Mouse (Mus musculus) kidney, embryonic 15.5 days (tissue): ENCODE results near the gene Sectm1a. TPM values are rescaled to one million over a fixed set of nuclear protein-coding genes. Genes with fewer than 3 reads are reported as not detected.
A peak's percentile ranks its signal among the peaks of the same experiment; 100 is the strongest.
"Not testable (repeated sequence)": the region's sequence is repeated elsewhere in the genome, so short reads cannot be mapped to it uniquely, and the experiment has no call there.

ENCODE experiments used
- ATAC-seq: fragments of 200-750 bp; cut with Nextera tagmentation; replicated peaks from 2 replicates; pipeline ENCODE4 v1.8.0; 2017; ENCODE audit warnings: moderate TSS enrichment; ENCODE audit not compliant: low FRiP score
- H3K27ac ChIP-seq: fragments of 300-500 bp; sonication (generic); 2 replicates; pipeline ENCODE4 v1.5.1; 2015; ENCODE audit warnings: mild to moderate bottlenecking, inconsistent platforms
- H3K27me3 ChIP-seq: fragments of 300-500 bp; sonication (generic); 2 replicates; pipeline ENCODE4 v1.6.1; 2015; ENCODE audit warnings: inconsistent platforms
- H3K36me3 ChIP-seq: fragments of 300-500 bp; sonication (generic); 2 replicates; pipeline ENCODE4 v1.6.1; 2015; ENCODE audit warnings: inconsistent platforms
- H3K4me1 ChIP-seq: fragments of 300-500 bp; sonication (generic); 2 replicates; pipeline ENCODE4 v1.6.1; 2015; ENCODE audit warnings: inconsistent platforms
- H3K4me2 ChIP-seq: fragments of 300-500 bp; sonication (generic); 2 replicates; pipeline ENCODE4 v1.6.1; 2015; ENCODE audit warnings: moderate library complexity, mild to moderate bottlenecking, inconsistent platforms
- H3K4me3 ChIP-seq: fragments of 300-500 bp; sonication (generic); replicated peaks from 2 replicates; pipeline ENCODE4 v1.5.1; 2015; ENCODE audit warnings: mild to moderate bottlenecking, inconsistent platforms
- H3K9ac ChIP-seq: fragments of 300-500 bp; sonication (generic); 2 replicates; pipeline ENCODE4 v1.6.1; 2015; ENCODE audit warnings: mild to moderate bottlenecking, inconsistent platforms
- H3K9me3 ChIP-seq: fragments of 300-500 bp; sonication (generic); replicated peaks from 2 replicates; pipeline ENCODE4 v1.6.1; 2016; ENCODE audit warnings: inconsistent platforms
- WGBS: fragments of 180-500 bp; shearing (Covaris S2); methylation state at CpG from one replicate; pipeline ENCODE4 v1.1.7; 2015; ENCODE audit warnings: mixed read lengths; 5-methylcytosine and 5-hydroxymethylcytosine counted together
- polyA plus RNA-seq: library from polyadenylated mRNA; unstranded; fragments of >200 nt; fragmentation: Nextera tagmentation; extraction: Ambion mirVana; gene quantifications from 2 replicates; pipeline ENCODE4 v1.2.1, GENCODE M21; 2015

Sectm1a gene
- polyA plus RNA-seq, 1 experiment from 2014 or later: 0.34 TPM

DNA sequence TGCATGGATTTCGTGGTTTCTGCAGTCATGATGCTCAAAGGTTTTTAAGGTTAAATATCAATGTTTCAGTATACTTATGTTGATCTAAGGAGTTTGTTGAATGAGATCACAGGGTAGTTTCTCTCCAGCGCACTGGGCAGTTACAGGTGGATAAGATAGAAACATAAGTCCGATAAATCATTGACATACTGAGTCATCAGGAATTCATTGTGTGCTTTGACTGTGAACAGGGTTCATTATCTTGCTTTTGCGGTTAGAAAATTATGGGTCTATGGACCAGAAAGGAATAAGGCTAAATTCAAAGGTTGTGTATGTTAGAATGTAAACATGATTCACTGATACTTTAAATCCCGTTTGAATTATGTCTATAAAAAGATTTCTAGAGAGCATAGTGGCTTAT lies 4.2 kb upstream of the Sectm1a start:
- Histone ChIP-seq H3K9me3 (no peaks in the 10 kb centered on the region), H3K4me3 (no peak overlapping the region), H3K9ac (no peak overlapping the region), H3K36me3 (no peaks in the 10 kb centered on the region), H3K4me2 (no peak overlapping the region), H3K27me3 (no peaks in the 10 kb centered on the region), H3K27ac (no peak overlapping the region), H3K4me1 (peaks cover 10% of the 10 kb centered on the region; the same call in 1 of the 2 replicates)
- 71% methylated on average over 5 of the region's 5 CpGs for WGBS
- no peak for ATAC-seq

DNA sequence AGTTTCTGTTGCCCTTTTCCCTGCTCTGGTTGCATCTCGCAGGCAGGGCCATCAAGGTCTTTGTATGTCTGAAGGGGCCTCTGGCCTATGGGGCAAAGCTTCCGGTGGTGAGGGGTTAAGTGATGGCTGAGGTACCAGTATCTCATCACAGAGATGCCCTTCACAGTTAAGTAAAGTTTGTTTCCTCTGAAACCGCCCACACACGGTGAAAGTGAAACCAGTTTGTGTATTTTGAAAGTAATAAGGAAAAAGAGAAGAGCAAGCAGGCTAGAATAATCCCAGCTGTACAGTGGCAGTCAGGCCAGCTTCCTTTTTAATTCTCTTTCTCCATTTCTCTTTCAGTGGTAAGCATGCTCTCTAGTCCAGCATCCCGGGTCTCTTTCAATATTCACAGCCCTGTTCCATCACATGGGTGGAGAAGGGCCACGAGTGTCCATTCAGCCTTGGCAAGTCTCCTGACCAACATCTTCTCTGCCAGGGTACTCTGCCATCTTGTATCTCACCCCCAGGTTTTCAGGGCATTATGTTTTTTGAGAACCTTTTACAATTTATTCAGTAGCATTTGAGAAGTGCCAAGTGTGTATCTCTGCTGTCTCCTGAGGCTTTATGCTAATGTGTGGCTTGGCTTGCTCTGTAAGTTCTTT lies 2.0 kb upstream of the Sectm1a start:
- ATAC-seq: no peak
- peak overlapping the region; percentile 9; the same call in 1 of the 2 replicates for H3K27ac ChIP-seq
- no peak overlapping the region for H3K4me2 ChIP-seq
- whole genome bisulfite sequencing: 49% methylated on average over 6 of the region's 6 CpGs
- no peaks in the 10 kb centered on the region for H3K27me3 ChIP-seq
- no peaks in the 10 kb centered on the region for H3K36me3 ChIP-seq
- no peak overlapping the region for H3K9ac ChIP-seq
- H3K4me3 ChIP-seq: no peak overlapping the region
- peaks cover 10% of the 10 kb centered on the region; the same call in 1 of the 2 replicates for H3K4me1 ChIP-seq
- no peaks in the 10 kb centered on the region for H3K9me3 ChIP-seq

DNA sequence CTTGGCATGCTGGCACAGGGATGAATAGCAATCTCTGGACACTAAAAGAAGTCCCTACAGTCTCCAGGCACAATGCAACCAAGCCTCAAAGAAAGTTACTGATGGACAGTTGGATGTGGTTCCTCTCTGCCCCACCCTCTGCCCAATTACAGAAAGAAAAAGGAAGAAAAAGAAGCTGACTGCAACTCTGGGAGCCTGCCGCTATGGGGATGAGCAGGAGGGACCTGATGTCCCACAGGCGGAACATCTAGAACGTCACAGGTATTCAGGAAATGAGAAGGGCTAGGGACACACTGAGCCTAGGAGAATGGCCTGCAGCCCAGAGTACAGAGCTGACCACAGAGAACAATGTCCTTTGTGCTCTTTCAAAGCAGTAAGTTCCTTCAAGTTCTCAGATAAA lies 1.2 kb upstream of the Sectm1a start:
- no peaks in the 10 kb centered on the region for H3K9me3 ChIP-seq
- H3K4me1 ChIP-seq: peaks cover 10% of the 10 kb centered on the region; the same call in 1 of the 2 replicates
- no peak overlapping the region for H3K27ac ChIP-seq
- no peak overlapping the region for H3K4me3 ChIP-seq
- 80% methylated on average over 3 of the region's 3 CpGs for WGBS
- no peaks in the 10 kb centered on the region for H3K36me3 ChIP-seq
- no peak for ATAC-seq
- no peak overlapping the region for H3K4me2 ChIP-seq
- no peak overlapping the region for H3K9ac ChIP-seq
- H3K27me3 ChIP-seq: no peaks in the 10 kb centered on the region

DNA sequence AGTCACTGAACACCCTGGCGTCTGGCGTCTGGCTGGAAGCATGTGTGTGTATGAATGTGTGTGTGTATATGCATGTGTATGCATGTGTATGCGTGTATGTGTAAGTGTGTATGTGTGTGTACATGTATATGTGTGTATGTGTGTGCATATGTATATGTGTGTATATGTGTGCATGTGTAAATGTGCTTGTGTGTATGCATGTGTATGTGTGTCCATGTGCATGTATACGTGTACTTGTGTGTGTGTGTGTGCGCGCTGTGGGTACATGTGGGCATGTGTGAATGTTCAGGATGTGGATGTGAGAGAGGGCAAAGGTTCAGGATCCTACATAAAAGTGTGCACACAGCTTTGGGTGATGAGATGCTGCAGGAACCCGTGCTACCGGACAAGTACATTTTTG lies 690 bp downstream of the Sectm1a start:
- 93% methylated on average over 8 of the region's 8 CpGs for WGBS
- H3K9me3 ChIP-seq: no peaks in the 10 kb centered on the region
- no peak overlapping the region for H3K4me2 ChIP-seq
- no peak for ATAC-seq
- no peak overlapping the region for H3K4me3 ChIP-seq
- no peak overlapping the region for H3K27ac ChIP-seq
- no peaks in the 10 kb centered on the region for H3K27me3 ChIP-seq
- H3K36me3 ChIP-seq: no peaks in the 10 kb centered on the region
- H3K9ac ChIP-seq: no peak overlapping the region
- peaks cover 10% of the 10 kb centered on the region; the same call in 1 of the 2 replicates for H3K4me1 ChIP-seq

DNA sequence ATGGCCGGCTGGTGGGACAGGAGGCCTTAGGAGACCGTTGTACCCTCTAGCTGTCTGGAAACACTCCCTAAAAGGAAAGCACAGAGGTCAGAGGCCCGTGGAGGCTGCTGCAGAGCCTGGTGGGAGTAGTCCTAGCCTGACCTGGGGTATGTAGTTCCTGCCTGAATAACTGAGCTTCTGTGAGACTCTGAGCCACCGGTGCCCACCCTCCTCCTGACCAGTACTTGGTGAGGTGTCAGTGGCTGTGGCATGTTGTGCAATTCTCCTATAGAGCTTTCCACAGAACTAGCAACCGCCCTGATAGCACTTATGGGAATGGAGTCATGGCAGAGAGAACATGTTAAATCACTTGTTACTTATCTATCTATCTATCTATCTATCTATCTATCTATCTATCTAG lies 5.4 kb downstream of the Sectm1a start:
- Histone ChIP-seq H3K9ac (no peak overlapping the region), H3K4me3 (no peak overlapping the region), H3K9me3 (no peaks in the 10 kb centered on the region), H3K4me2 (no peak overlapping the region), H3K27ac (no peak overlapping the region), H3K36me3 (no peaks in the 10 kb centered on the region), H3K27me3 (no peaks in the 10 kb centered on the region), H3K4me1 (no peaks in the 10 kb centered on the region)
- ATAC-seq: no peak
- 62% methylated on average over 5 of the region's 5 CpGs for WGBS

DNA sequence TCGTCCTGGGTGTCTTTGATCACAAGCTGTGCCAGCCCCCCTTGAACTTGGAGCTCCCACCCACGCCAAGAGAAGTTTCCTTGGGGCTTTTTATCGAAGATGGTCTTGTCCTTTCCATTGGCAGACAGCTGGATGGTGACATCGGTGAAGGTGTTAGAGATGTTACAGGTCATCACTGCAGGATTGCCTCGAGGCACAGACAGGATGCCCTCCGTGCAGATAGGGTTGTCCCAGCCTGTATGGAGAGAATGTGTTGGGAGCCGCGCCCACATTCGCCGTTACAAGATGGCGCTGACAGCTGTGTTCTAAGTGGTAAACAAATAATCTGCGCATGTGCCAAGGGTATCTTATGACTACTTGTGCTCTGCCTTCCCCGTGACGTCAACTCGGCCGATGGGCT lies 11.4 kb downstream of the Sectm1a start:
- H3K27ac ChIP-seq, H3K9me3 ChIP-seq, H3K4me3 ChIP-seq, H3K4me1 ChIP-seq, ATAC-seq, H3K27me3 ChIP-seq, H3K9ac ChIP-seq, H3K36me3 ChIP-seq, H3K4me2 ChIP-seq: not testable (repeated sequence)
- WGBS: 93% methylated on average over 12 of the region's 16 CpGs

DNA sequence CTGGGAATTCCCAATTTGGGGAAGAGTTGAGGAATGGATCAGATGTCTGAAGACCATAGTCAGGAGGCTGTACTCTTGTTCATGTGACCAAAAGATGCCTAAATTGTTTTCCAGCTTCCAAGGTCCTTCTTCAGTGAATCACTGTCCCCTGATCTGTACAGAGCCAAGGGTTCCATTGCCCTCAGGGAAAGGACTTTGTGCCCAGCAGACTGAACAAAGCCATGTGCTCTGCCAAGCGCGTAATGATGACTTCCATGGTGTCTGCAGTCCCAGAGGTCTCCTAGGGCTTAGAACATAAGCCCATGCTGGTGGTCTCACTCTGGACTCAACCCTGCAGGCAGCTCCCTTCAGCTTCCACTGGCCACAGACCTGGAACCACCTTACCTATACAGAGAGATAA lies 13.1 kb downstream of the Sectm1a start:
- Histone ChIP-seq H3K9ac (no peak overlapping the region), H3K36me3 (no peaks in the 10 kb centered on the region), H3K9me3 (no peaks in the 10 kb centered on the region), H3K27me3 (no peaks in the 10 kb centered on the region), H3K27ac (no peak overlapping the region), H3K4me3 (no peak overlapping the region), H3K4me2 (no peak overlapping the region), H3K4me1 (no peaks in the 10 kb centered on the region)
- no peak for ATAC-seq
- WGBS: 95% methylated on average over 2 of the region's 2 CpGs

DNA sequence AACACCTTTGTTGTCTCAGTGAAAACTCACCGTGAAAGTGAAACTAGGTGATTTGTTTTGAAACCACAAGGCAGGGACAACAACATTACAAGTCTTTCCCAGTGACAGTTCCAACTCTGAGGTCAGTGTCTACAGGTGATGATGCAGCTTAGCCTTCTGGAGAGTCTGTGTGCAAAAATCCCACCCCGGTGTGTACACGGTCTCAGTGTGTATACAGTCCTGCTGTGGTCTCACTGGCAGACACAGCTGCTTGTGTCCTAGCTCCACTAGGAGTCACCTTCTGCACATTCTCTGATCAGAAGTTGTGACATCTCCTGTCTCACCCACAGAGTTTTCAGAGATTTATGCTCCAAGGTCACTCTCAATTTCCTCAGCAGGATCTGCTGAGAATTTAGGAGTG lies 16.8 kb downstream of the Sectm1a start:
- Histone ChIP-seq H3K4me1 (no peaks in the 10 kb centered on the region), H3K36me3 (no peaks in the 10 kb centered on the region), H3K4me3 (no peak overlapping the region), H3K9ac (no peak overlapping the region), H3K27me3 (no peaks in the 10 kb centered on the region), H3K4me2 (no peak overlapping the region), H3K9me3 (no peaks in the 10 kb centered on the region), H3K27ac (no peak overlapping the region)
- WGBS: 70% methylated on average over 3 of the region's 3 CpGs
- ATAC-seq: no peak

DNA sequence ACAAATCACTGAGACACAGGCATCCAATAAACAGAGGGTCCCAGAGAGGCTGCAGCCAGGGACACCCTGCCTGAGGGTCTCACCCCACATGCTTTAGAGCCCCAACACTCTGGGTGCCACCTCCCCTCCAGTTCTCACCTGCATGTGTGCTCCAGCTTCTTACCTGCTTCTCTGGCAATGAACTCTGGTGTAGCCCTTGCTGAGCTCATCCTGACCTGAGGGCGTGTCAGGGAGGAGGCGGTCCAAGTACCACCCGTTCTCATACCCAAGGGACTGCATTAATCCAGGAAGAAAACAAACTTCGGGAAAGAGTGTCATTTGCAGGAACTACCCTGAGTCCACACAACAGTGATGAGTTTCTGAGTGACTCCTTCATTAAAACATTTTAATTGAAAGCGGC lies 17.6 kb downstream of the Sectm1a start, which contains the start of gene Sectm1b:
Sectm1b (minus strand) TSS at position 191 of the 400 bp plus-strand sequence.
- H3K9ac ChIP-seq: no peak within 1 kb of the TSS
- H3K4me2 ChIP-seq: no peak within 1 kb of the TSS
- no peaks in the 10 kb centered on the region for H3K4me1 ChIP-seq
- no peaks in the 10 kb centered on the region for H3K36me3 ChIP-seq
- H3K27me3 ChIP-seq: no peaks in the 10 kb centered on the region
- H3K4me3 ChIP-seq: no peak within 1 kb of the TSS
- WGBS: 74% methylated on average over 5 of the region's 5 CpGs
- no peak for ATAC-seq
- no peak within 1 kb of the TSS for H3K27ac ChIP-seq
- H3K9me3 ChIP-seq: no peaks in the 10 kb centered on the region

DNA sequence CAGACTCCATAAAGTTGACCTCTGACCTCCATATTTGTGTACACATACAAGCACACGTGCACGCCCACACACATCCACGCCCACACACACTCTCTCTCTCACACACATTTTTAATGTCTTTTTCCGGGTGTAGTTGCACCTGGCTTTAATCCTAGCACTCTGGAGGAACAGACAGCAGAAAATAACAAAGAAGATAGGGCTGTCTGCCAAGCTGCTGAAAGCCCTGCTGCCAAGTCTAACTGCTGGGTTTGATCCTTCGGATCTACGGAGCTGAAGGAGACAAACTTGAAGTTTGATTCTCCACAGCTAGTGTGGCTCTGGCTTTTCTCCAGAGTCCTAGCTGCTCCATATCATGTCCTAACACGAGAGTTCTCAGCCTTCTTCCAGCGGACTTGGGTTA lies 19.4 kb downstream of the Sectm1a start:
- H3K4me2 ChIP-seq: no peak overlapping the region
- no peak overlapping the region for H3K9ac ChIP-seq
- no peak overlapping the region for H3K4me3 ChIP-seq
- H3K27ac ChIP-seq: no peak overlapping the region
- H3K27me3 ChIP-seq: no peaks in the 10 kb centered on the region
- whole genome bisulfite sequencing: 64% methylated on average over 8 of the region's 8 CpGs
- no peak for ATAC-seq
- no peaks in the 10 kb centered on the region for H3K36me3 ChIP-seq
- peaks cover 3% of the 10 kb centered on the region for H3K4me1 ChIP-seq
- H3K9me3 ChIP-seq: no peaks in the 10 kb centered on the region

DNA sequence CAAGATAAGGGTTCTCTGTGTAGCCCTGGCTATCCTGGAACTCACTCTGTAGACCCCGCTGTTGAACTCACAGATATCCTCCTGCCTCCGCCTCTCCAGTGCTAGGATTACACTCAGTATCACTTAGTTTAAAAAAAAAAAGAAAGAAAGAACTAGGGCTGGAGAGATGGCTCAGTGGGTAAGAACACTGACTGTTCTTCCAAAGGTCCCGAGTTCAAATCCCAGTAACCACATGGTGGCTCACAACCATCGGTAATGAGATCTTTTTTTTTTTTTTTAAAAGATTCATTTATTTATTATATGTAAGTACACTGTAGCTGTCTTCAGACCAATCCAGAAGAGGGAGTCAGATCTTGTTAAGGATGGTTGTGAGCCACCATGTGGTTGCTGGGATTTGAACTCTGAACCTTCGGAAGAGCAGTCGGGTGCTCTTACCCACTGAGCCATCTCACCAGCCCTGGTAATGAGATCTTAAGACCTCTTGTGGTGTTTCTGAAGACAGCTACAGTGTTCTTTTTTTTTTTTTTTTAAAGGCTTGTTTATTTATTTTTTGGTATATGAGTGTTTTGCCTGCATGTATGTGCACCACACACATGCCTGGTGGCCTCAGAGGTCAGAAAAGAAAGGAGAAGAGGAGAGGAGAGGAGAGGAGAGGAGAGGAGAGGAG lies 20.5 kb downstream of the Sectm1a start:
- H3K27ac ChIP-seq: not testable (repeated sequence)

DNA sequence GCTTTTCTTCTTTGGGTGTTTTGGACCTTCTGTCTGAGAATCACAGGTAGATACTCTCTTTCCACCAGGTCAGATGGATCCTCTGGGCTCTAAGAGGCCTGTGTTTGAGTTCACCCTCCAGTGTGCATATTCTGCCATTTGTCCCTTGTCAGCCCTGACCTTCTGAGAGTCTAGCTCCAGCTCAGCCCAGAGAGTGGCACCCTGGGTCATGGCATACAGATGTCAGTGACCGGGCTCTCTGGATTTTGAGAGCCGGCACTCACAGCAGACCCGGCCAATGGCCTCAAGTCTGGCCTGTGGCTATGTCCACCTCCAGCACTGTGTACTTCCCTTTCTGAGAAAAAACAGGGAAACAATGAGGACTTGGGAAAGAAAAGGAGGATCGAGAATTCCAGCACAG lies 21.5 kb downstream of the Sectm1a start:
- no peak for ATAC-seq
- Histone ChIP-seq H3K4me2 (no peak overlapping the region), H3K36me3 (no peaks in the 10 kb centered on the region), H3K9me3 (no peaks in the 10 kb centered on the region), H3K27ac (no peak overlapping the region), H3K9ac (no peak overlapping the region), H3K4me1 (peaks cover 10% of the 10 kb centered on the region), H3K4me3 (no peak overlapping the region), H3K27me3 (0 out of 2 replicates have a peak, but pooled peaks cover under 1% of the 10 kb centered on the region)
- 82% methylated on average over 4 of the region's 4 CpGs for WGBS

More for the DNA sequence above, 20.5 kb downstream of the Sectm1a start:
- H3K27me3 ChIP-seq, H3K4me2 ChIP-seq, H3K36me3 ChIP-seq, H3K9me3 ChIP-seq, ATAC-seq, H3K4me1 ChIP-seq, H3K4me3 ChIP-seq, H3K9ac ChIP-seq: not testable (repeated sequence)
- 93% methylated on average over 6 of the region's 6 CpGs for WGBS
